ENCODE assay signal across 18 mouse cellular contexts in genomic region chr16:55798845-55799244, GRCm38 (mm10). TPM values are rescaled to one million over a fixed set of nuclear protein-coding genes. Genes with fewer than 3 reads are reported as not detected.
DNase-seq lines count a peak whose midpoint lies in the region; ATAC-seq lines count a peak whose summit lies in the region.
"Had no signal": no experiment of that assay in that cellular context is flagged by ENCODE, and none has a peak within 500 bp of the region (broad histone marks: within the 10 kb centered on the region; RNA-seq: fewer than 3 reads in every experiment).

No protein-coding gene starts in this region.

- no peaks in the 10 kb centered on the region for H3K4me1 ChIP-seq in liver, embryonic 16.5 days (ENCODE audit: control insufficient read depth, low read depth, low read length)
- no peaks in the 10 kb centered on the region for H3K4me1 ChIP-seq in liver, embryonic 12.5 days
- H3K4me1 ChIP-seq in lung, embryonic 16.5 days (replicated peaks; ENCODE audit: control insufficient read depth, insufficient read depth, low read length): peaks cover 5% of the 10 kb centered on the region; the same call in 1 of the 2 replicates
- H3K4me1 ChIP-seq: embryonic facial prominence, embryonic 13.5 days; forebrain, embryonic 12.5 days; midbrain, embryonic 10.5 days had no signal

- H3K9ac ChIP-seq in liver, embryonic 16.5 days (ENCODE audit: low read depth, low read length): no peak overlapping the region
- no peak overlapping the region for H3K9ac ChIP-seq in liver, embryonic 12.5 days
- H3K9ac ChIP-seq in lung, embryonic 16.5 days (ENCODE audit: low read length): no peak overlapping the region
- H3K9ac ChIP-seq: embryonic facial prominence, embryonic 13.5 days; forebrain, embryonic 12.5 days; limb, embryonic 13.5 days had no signal

- ATAC-seq in liver, embryonic 16.5 days (ENCODE audit: low read depth): peak; percentile 30; the same call in 1 of the 2 replicates
- ATAC-seq in liver, embryonic 12.5 days: no peak
- peak; percentile 96 for ATAC-seq in lung, embryonic 16.5 days (ENCODE audit: low read depth)
- ATAC-seq in monocyte, adult 5-6 weeks (replicated peaks; ENCODE audit: insufficient number of reproducible peaks, low FRiP score, low TSS enrichment, poor library complexity, severe bottlenecking): peak; percentile 84
- ATAC-seq: inflammation-experienced regulatory T-cells, adult 6 months; Patski had no signal

- H3K4me2 ChIP-seq in liver, embryonic 16.5 days (ENCODE audit: low read depth, low read length): no peak overlapping the region
- no peak overlapping the region for H3K4me2 ChIP-seq in liver, embryonic 12.5 days
- no peak overlapping the region for H3K4me2 ChIP-seq in lung, embryonic 16.5 days (ENCODE audit: low read depth, low read length)
- H3K4me2 ChIP-seq: embryonic facial prominence, embryonic 13.5 days; forebrain, embryonic 12.5 days; limb, embryonic 13.5 days had no signal

- no peak overlapping the region for H3K27ac ChIP-seq in liver, embryonic 16.5 days (ENCODE audit: low read length)
- H3K27ac ChIP-seq in liver, embryonic 12.5 days: no peak overlapping the region
- H3K27ac ChIP-seq in lung, embryonic 16.5 days (ENCODE audit: low read length): no peak overlapping the region
- H3K27ac ChIP-seq: embryonic facial prominence, embryonic 13.5 days; forebrain, embryonic 12.5 days; heart, adult 2 months; limb, embryonic 13.5 days; midbrain, embryonic 10.5 days had no signal

- no peaks in the 10 kb centered on the region for H3K9me3 ChIP-seq in liver, embryonic 16.5 days (replicated peaks; ENCODE audit: control insufficient read depth, low read length)
- H3K9me3 ChIP-seq in liver, embryonic 12.5 days (replicated peaks): no peaks in the 10 kb centered on the region
- no peaks in the 10 kb centered on the region for H3K9me3 ChIP-seq in lung, embryonic 16.5 days (ENCODE audit: control insufficient read depth, low read length)
- H3K9me3 ChIP-seq: embryonic facial prominence, embryonic 13.5 days; forebrain, embryonic 12.5 days; limb, embryonic 13.5 days; midbrain, embryonic 10.5 days had no signal

- no peak overlapping the region for H3K4me3 ChIP-seq in liver, embryonic 16.5 days (ENCODE audit: low read depth, low read length)
- H3K4me3 ChIP-seq in liver, embryonic 12.5 days: no peak overlapping the region
- H3K4me3 ChIP-seq in lung, embryonic 16.5 days (ENCODE audit: low read length): no peak overlapping the region
- H3K4me3 ChIP-seq: embryonic facial prominence, embryonic 13.5 days; forebrain, embryonic 12.5 days; heart, adult 2 months; limb, embryonic 13.5 days; midbrain, embryonic 10.5 days had no signal

- peak; percentile 89 for DNase-seq in adipocyte (ENCODE audit: low spot score)
- DNase-seq in urinary bladder, postnatal 25 days (ENCODE audit: low spot score): no peak
- no peak for DNase-seq in kidney, postnatal 25 days
- DNase-seq in gastrocnemius, postnatal 25 days: no peak
- DNase-seq: heart, postnatal 4 days; kidney, postnatal 14 days; right cerebral cortex, postnatal 14 days had no signal

- 47% methylated on average over 7 of the region's 7 CpGs for WGBS in liver, embryonic 16.5 days (ENCODE audit: insufficient replicate concordance)
- 56% methylated on average over 7 of the region's 7 CpGs for WGBS in liver, embryonic 12.5 days (ENCODE audit: insufficient replicate concordance)
- WGBS in lung, embryonic 16.5 days: 50% methylated on average over 7 of the region's 7 CpGs

- H3K36me3 ChIP-seq in liver, embryonic 16.5 days (ENCODE audit: control insufficient read depth, insufficient read depth): no peaks in the 10 kb centered on the region
- no peaks in the 10 kb centered on the region for H3K36me3 ChIP-seq in liver, embryonic 12.5 days
- H3K36me3 ChIP-seq in lung, embryonic 16.5 days (ENCODE audit: control insufficient read depth, insufficient read depth, low read length): no peaks in the 10 kb centered on the region
- H3K36me3 ChIP-seq: embryonic facial prominence, embryonic 13.5 days; forebrain, embryonic 12.5 days; limb, embryonic 13.5 days; midbrain, embryonic 10.5 days had no signal

- no peaks in the 10 kb centered on the region for H3K27me3 ChIP-seq in liver, embryonic 16.5 days (ENCODE audit: control insufficient read depth, insufficient read depth, low read depth, low read length)
- H3K27me3 ChIP-seq in liver, embryonic 12.5 days (replicated peaks): no peaks in the 10 kb centered on the region
- H3K27me3 ChIP-seq in lung, embryonic 16.5 days (ENCODE audit: control insufficient read depth, insufficient read depth, low read depth, low read length): no peaks in the 10 kb centered on the region
- H3K27me3 ChIP-seq: embryonic facial prominence, embryonic 13.5 days; forebrain, embryonic 12.5 days; limb, embryonic 13.5 days; Patski had no signal

RNA-seq across cellular contexts. Expression of gene Nfkbiz, which starts 39.9 kb away (rescaled TPM):
- polyA plus RNA-seq in liver, embryonic 16.5 days (2015; fragmentation: Nextera tagmentation; extraction: Ambion mirVana): 2.2 and 2.3 TPM in 2 replicates
- polyA plus RNA-seq in liver, embryonic 12.5 days (2016; fragmentation: Nextera tagmentation; extraction: Ambion mirVana): 2.4 and 2.6 TPM in 2 replicates
- 10.4 and 11.0 TPM in 2 replicates for polyA plus RNA-seq in lung, embryonic 16.5 days (2015; fragmentation: Nextera tagmentation; extraction: Ambion mirVana)
- 280 to 361 TPM (median 306 TPM) in 3 replicates for total RNA-seq in monocyte, adult 5-6 weeks (2017)
- total RNA-seq in gastrocnemius, postnatal 25 days (2021): 1 to 10 TPM; 1.2 to 1.3 TPM
